Mouse (Mus musculus) limb, embryonic 14.5 days (tissue): Measurements from ENCODE around the gene Rarres1. TPM values are rescaled to one million over a fixed set of nuclear protein-coding genes. Genes with fewer than 3 reads are reported as not detected.

ENCODE experiments used
- ATAC-seq: fragments of 200-750 bp; cut with Nextera tagmentation; 2 replicates; pipeline ENCODE4 v1.8.0; 2017; ENCODE audit warnings: low read depth, moderate number of reproducible peaks, moderate TSS enrichment; ENCODE audit not compliant: low FRiP score
- DNase-seq: peaks from one replicate; pipeline ENCODE4 v3.0.0-alpha.2; 2015; ENCODE audit warnings: low spot score
- H3K27ac ChIP-seq: fragments of 300-500 bp; sonication (generic); replicated peaks from 2 replicates; pipeline ENCODE4 v1.5.1; 2014; ENCODE audit warnings: low read depth, mild to moderate bottlenecking, low read length, moderate library complexity, mixed read lengths
- H3K27me3 ChIP-seq: fragments of 300-500 bp; sonication (generic); 2 replicates; pipeline ENCODE4 v1.6.1; 2014; ENCODE audit warnings: low read length, mixed read lengths; ENCODE audit not compliant: control insufficient read depth, insufficient read depth
- H3K36me3 ChIP-seq: fragments of 300-500 bp; sonication (generic); 2 replicates; pipeline ENCODE4 v1.6.1; 2014; ENCODE audit warnings: mild to moderate bottlenecking, low read length, moderate library complexity, mixed read lengths; ENCODE audit not compliant: control insufficient read depth, insufficient read depth
- H3K4me1 ChIP-seq: fragments of 300-500 bp; sonication (generic); 2 replicates; pipeline ENCODE4 v1.6.1; 2014; ENCODE audit warnings: antibody characterized with exemption, low read length, mixed read lengths; ENCODE audit not compliant: control insufficient read depth, insufficient read depth
- H3K4me2 ChIP-seq: fragments of 300-500 bp; sonication (generic); replicated peaks from 2 replicates; pipeline ENCODE4 v1.6.1; 2014; ENCODE audit warnings: low read depth, mild to moderate bottlenecking, low read length, moderate library complexity; ENCODE audit not compliant: severe bottlenecking
- H3K4me3 ChIP-seq: fragments of 300-500 bp; sonication (generic); replicated peaks from 2 replicates; pipeline ENCODE4 v1.5.1; 2014; ENCODE audit warnings: low read length
- H3K9ac ChIP-seq: fragments of 300-500 bp; sonication (generic); 2 replicates; pipeline ENCODE4 v1.6.1; 2014; ENCODE audit warnings: mild to moderate bottlenecking, low read depth, low read length, moderate library complexity; ENCODE audit not compliant: severe bottlenecking
- H3K9me3 ChIP-seq: fragments of 300-500 bp; sonication (generic); 2 replicates; pipeline ENCODE4 v1.6.1; 2016; ENCODE audit warnings: low read length; ENCODE audit not compliant: control insufficient read depth
- POLR2A ChIP-seq: fragments of 200-500 bp; IDR thresholded peaks from 2 replicates; pipeline ENCODE4 v1.8.0; 2012; ENCODE audit warnings: inconsistent platforms, mild to moderate bottlenecking, moderate library complexity, borderline replicate concordance; ENCODE audit not compliant: insufficient read depth, insufficient read length; ENCODE audit errors: extremely low read depth
- WGBS: fragments of 180-500 bp; shearing (Covaris S2); extraction: QIAGEN DNeasy Blood & Tissue Kit; methylation state at CpG from one replicate; pipeline ENCODE4 v1.1.7; 2014; 5-methylcytosine and 5-hydroxymethylcytosine counted together
- polyA plus RNA-seq, 2 experiments: library from polyadenylated mRNA; depleted of rRNA in 1 of 2; stranded (reverse) in 1 of 2; unstranded in 1 of 2; fragments of >200 nt; fragmentation: Nextera tagmentation in 1 of 2; extraction: Ambion mirVana in 1 of 2; gene quantifications; 2 replicates each; pipeline versions ENCODE4 v1.2.1 to v1.2.3; 2012 to 2014

The Rarres1 gene
- polyA plus RNA-seq, 2 experiments, result 4.1 to 7.4 TPM

GRCm38 (mm10) chr3:67492086-67492869 is 23.0 kb downstream of the Rarres1 start:
- DNase-seq (no peak), ATAC-seq (no peak)
- WGBS, result 80% methylated on average over 8 of the region's 8 CpGs
- Histone ChIP-seq H3K4me3 (no peak overlapping the region), H3K4me2 (no peak overlapping the region), H3K36me3 (no peaks in the 10 kb centered on the region), H3K27me3 (no peaks in the 10 kb centered on the region), H3K4me1 (no peaks in the 10 kb centered on the region), H3K9ac (no peak overlapping the region), H3K27ac (no peak overlapping the region), H3K9me3 (no peaks in the 10 kb centered on the region)
- no peak for TF ChIP-seq POLR2A

- Histone ChIP-seq H3K36me3 (no peaks in the 10 kb centered on the region), H3K27ac (no peak overlapping the region), H3K9ac (no peak overlapping the region), H3K4me2 (no peak overlapping the region), H3K4me3 (no peak overlapping the region), H3K4me1 (no peaks in the 10 kb centered on the region), H3K9me3 (no peaks in the 10 kb centered on the region), H3K27me3 (no peaks in the 10 kb centered on the region)
- DNase-seq, result no peak
- no peak for TF ChIP-seq POLR2A
- 48% methylated on average over 4 of the region's 4 CpGs for WGBS
- ATAC-seq, result no peak
These were observed 25.2 kb downstream of the Rarres1 start for GRCm38 (mm10) chr3:67490156-67490555.

- DNase-seq, result no peak
- no peaks in the 10 kb centered on the region for H3K4me1 ChIP-seq
- H3K9me3 ChIP-seq, result no peaks in the 10 kb centered on the region
- no peak overlapping the region for H3K27ac ChIP-seq
- no peak for ATAC-seq
- no peak overlapping the region for H3K9ac ChIP-seq
- no peaks in the 10 kb centered on the region for H3K36me3 ChIP-seq
- TF ChIP-seq POLR2A, result no peak
- H3K4me2 ChIP-seq, result no peak overlapping the region
- no peak overlapping the region for H3K4me3 ChIP-seq
- H3K27me3 ChIP-seq, result no peaks in the 10 kb centered on the region
- 92% methylated on average over 2 of the region's 2 CpGs for WGBS
These were observed 30.1 kb downstream of the Rarres1 start for GRCm38 (mm10) chr3:67485233-67485632.

GRCm38 (mm10) chr3:67482400-67482799 is 32.9 kb downstream of the Rarres1 start:
- DNase-seq, result no peak
- Histone ChIP-seq H3K4me3 (no peak overlapping the region), H3K27me3 (no peaks in the 10 kb centered on the region), H3K9me3 (no peaks in the 10 kb centered on the region), H3K9ac (no peak overlapping the region), H3K4me1 (no peaks in the 10 kb centered on the region), H3K36me3 (peaks cover 8% of the 10 kb centered on the region; the same call in 1 of the 2 replicates), H3K27ac (no peak overlapping the region), H3K4me2 (no peak overlapping the region)
- ATAC-seq, result no peak
- no peak for TF ChIP-seq POLR2A
- 85% methylated on average over 10 of the region's 10 CpGs for WGBS

GRCm38 (mm10) chr3:67479806-67480205 is 35.5 kb downstream of the Rarres1 start:
- H3K27ac ChIP-seq, result no peak overlapping the region
- no peak overlapping the region for H3K4me3 ChIP-seq
- DNase-seq, result no peak
- no peaks in the 10 kb centered on the region for H3K27me3 ChIP-seq
- TF ChIP-seq POLR2A, result no peak
- WGBS, result 92% methylated on average over 11 of the region's 11 CpGs
- H3K4me1 ChIP-seq, result no peaks in the 10 kb centered on the region
- H3K4me2 ChIP-seq, result no peak overlapping the region
- H3K36me3 ChIP-seq, result peaks cover 26% of the 10 kb centered on the region
- ATAC-seq, result no peak
- H3K9me3 ChIP-seq, result no peaks in the 10 kb centered on the region
- no peak overlapping the region for H3K9ac ChIP-seq
